Mouse (Mus musculus): Measurements from ENCODE around the gene Ftcd. TPM values are rescaled to one million over a fixed set of nuclear protein-coding genes. Genes with fewer than 3 reads are reported as not detected.

The Ftcd gene
- polyA plus RNA-seq, 1 experiment, result 4.0 TPM

DNA sequence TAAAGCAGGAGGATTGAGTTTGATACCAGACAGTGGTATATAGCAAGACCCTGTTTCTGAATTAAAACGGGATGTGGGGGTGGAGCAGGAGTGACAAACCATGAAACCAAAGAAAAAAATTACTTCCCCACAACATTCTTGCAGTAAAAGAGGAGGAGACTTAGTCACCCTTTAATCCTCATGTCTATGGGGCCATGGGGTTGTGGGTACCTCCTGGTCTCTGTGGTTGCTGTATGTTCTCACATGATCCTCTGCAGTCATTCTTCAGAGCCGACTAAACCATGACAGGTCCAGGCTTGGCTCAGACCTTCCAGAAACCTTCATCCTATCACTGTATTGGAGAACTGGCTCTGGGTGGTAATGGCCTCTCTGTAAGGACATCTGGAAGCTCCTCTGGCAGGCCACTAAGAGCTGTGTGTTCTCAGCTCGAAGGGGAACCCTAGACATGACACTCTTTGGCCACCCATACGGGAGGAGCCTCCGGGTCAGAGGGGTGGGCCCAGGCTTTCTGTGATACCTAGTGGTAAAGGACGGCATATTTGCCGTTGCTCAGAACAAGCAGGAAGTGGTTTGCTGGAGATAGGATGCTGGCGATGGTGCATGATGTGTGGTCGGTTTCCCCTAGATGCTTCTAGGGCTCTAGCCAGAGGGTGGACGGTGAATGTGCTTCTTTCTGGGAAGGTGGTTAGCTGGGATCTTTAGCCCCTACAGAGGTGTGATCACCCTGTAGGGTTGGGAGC lies 32.6 kb upstream of the Ftcd start:
- 89% methylated on average over 10 of the region's 10 CpGs for WGBS
- Histone ChIP-seq H3K36me3 (ENCODE audit: control insufficient read depth, insufficient read depth, low read length) (no peaks in the 10 kb centered on the region; the same call in 1 of the 2 replicates), H3K4me3 (ENCODE audit: insufficient read depth, low read depth, low read length) (no peak overlapping the region), H3K27me3 (replicated peaks; ENCODE audit: control insufficient read depth, insufficient read depth, low read length) (no peaks in the 10 kb centered on the region), H3K27ac (ENCODE audit: insufficient read depth, low read depth, low read length) (no peak overlapping the region), H3K4me1 (ENCODE audit: control insufficient read depth, insufficient read depth, low read length) (no peaks in the 10 kb centered on the region)
- TF ChIP-seq CTCF (conservative IDR thresholded peaks at IDR 0.05; ENCODE audit: insufficient read depth, insufficient read length, low read depth, low read length), result no peak
- no peak for TF ChIP-seq POLR2A (IDR thresholded peaks at IDR 0.05; ENCODE audit: low read depth, low read length)
- no peak for DNase-seq

- no peak overlapping the region for H3K4me3 ChIP-seq (ENCODE audit: insufficient read depth, low read depth, low read length)
- no peak overlapping the region for H3K27ac ChIP-seq (ENCODE audit: insufficient read depth, low read depth, low read length)
- H3K27me3 ChIP-seq (replicated peaks; ENCODE audit: control insufficient read depth, insufficient read depth, low read length), result no peaks in the 10 kb centered on the region
- no peaks in the 10 kb centered on the region for H3K36me3 ChIP-seq (ENCODE audit: control insufficient read depth, insufficient read depth, low read length)
- DNase-seq, result peak; percentile 42
- TF ChIP-seq POLR2A (IDR thresholded peaks at IDR 0.05; ENCODE audit: low read depth, low read length) (no peak), CTCF (conservative IDR thresholded peaks at IDR 0.05; ENCODE audit: insufficient read depth, insufficient read length, low read depth, low read length) (no peak)
- H3K4me1 ChIP-seq (ENCODE audit: control insufficient read depth, insufficient read depth, low read length), result no peaks in the 10 kb centered on the region
- WGBS, result 35% methylated on average over 8 of the region's 8 CpGs
Observed at GRCm38 (mm10) chr10:76546566-76546965, 28.9 kb upstream of the Ftcd start.

- Histone ChIP-seq H3K27ac (ENCODE audit: insufficient read depth, low read depth, low read length) (no peak overlapping the region), H3K27me3 (replicated peaks; ENCODE audit: control insufficient read depth, insufficient read depth, low read length) (no peaks in the 10 kb centered on the region), H3K36me3 (ENCODE audit: control insufficient read depth, insufficient read depth, low read length) (no peaks in the 10 kb centered on the region), H3K4me3 (ENCODE audit: insufficient read depth, low read depth, low read length) (no peak overlapping the region), H3K4me1 (ENCODE audit: control insufficient read depth, insufficient read depth, low read length) (no peaks in the 10 kb centered on the region)
- TF ChIP-seq CTCF (conservative IDR thresholded peaks at IDR 0.05; ENCODE audit: insufficient read depth, insufficient read length, low read depth, low read length) (no peak), POLR2A (IDR thresholded peaks at IDR 0.05; ENCODE audit: low read depth, low read length) (no peak)
- no peak for DNase-seq
- WGBS, result 82% methylated on average over 8 of the region's 8 CpGs
Observed at GRCm38 (mm10) chr10:76548218-76548617, 27.2 kb upstream of the Ftcd start.

- Histone ChIP-seq H3K4me3 (ENCODE audit: insufficient read depth, low read depth, low read length) (no peak overlapping the region), H3K27ac (ENCODE audit: insufficient read depth, low read depth, low read length) (no peak overlapping the region), H3K36me3 (ENCODE audit: control insufficient read depth, insufficient read depth, low read length) (no peaks in the 10 kb centered on the region), H3K4me1 (ENCODE audit: control insufficient read depth, insufficient read depth, low read length) (no peaks in the 10 kb centered on the region), H3K27me3 (replicated peaks; ENCODE audit: control insufficient read depth, insufficient read depth, low read length) (no peaks in the 10 kb centered on the region)
- WGBS, result 90% methylated on average over 5 of the region's 5 CpGs
- peak; percentile 17 for DNase-seq
- TF ChIP-seq CTCF (conservative IDR thresholded peaks at IDR 0.05; ENCODE audit: insufficient read depth, insufficient read length, low read depth, low read length) (peak; percentile 52), POLR2A (IDR thresholded peaks at IDR 0.05; ENCODE audit: low read depth, low read length) (no peak)
Observed at GRCm38 (mm10) chr10:76550458-76550857, 25.0 kb upstream of the Ftcd start.

DNA sequence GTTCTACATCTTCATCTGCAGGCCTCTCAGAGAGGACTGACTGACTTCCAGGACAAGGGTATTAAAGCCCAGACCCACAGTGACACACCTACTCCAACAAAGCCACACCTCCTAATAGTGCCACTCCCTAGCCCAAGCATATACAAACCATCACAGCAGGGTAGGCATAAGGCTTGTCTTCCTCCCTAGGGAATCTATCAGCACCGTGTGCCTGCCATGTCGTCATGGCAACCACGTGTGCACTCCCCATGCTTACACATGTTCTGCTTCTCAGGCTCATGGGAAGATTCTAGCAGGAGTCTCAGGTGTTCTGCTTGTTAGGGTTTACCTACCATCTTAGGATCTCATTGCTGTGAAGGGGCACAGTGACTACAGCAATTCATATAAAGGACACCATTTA lies 23.9 kb upstream of the Ftcd start:
- no peaks in the 10 kb centered on the region for H3K27me3 ChIP-seq (replicated peaks; ENCODE audit: control insufficient read depth, insufficient read depth, low read length)
- no peak overlapping the region for H3K27ac ChIP-seq (ENCODE audit: insufficient read depth, low read depth, low read length)
- H3K36me3 ChIP-seq (ENCODE audit: control insufficient read depth, insufficient read depth, low read length), result no peaks in the 10 kb centered on the region
- WGBS, result 81% methylated on average over 3 of the region's 3 CpGs
- no peak for DNase-seq
- no peak overlapping the region for H3K4me3 ChIP-seq (ENCODE audit: insufficient read depth, low read depth, low read length)
- TF ChIP-seq CTCF (conservative IDR thresholded peaks at IDR 0.05; ENCODE audit: insufficient read depth, insufficient read length, low read depth, low read length), result no peak
- no peak for TF ChIP-seq POLR2A (IDR thresholded peaks at IDR 0.05; ENCODE audit: low read depth, low read length)
- H3K4me1 ChIP-seq (ENCODE audit: control insufficient read depth, insufficient read depth, low read length), result no peaks in the 10 kb centered on the region

DNA sequence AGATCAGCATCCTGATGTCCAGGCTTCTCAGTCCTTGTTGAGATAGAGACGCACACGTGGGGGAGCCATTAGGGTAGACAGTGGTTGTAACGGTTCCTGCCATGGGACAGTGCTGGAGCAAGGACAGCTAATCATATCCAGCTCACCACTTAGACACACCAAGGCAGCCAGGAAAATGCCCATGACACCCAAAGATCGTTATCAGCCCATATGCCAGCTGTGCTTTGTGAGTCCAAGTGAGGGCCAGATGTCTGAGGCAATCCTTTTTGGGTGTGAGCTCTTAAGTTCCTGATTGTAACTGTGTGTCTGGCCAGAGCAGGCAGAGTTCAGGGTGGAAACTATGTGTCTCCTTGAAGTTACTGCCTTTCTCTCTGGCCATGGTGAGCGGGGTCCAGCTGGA lies 21.4 kb upstream of the Ftcd start:
- H3K27ac ChIP-seq (ENCODE audit: insufficient read depth, low read depth, low read length), result no peak overlapping the region
- H3K4me1 ChIP-seq (ENCODE audit: control insufficient read depth, insufficient read depth, low read length), result no peaks in the 10 kb centered on the region
- TF ChIP-seq POLR2A (IDR thresholded peaks at IDR 0.05; ENCODE audit: low read depth, low read length), result no peak
- no peaks in the 10 kb centered on the region for H3K27me3 ChIP-seq (replicated peaks; ENCODE audit: control insufficient read depth, insufficient read depth, low read length)
- no peak for DNase-seq
- WGBS, result 91% methylated on average over 5 of the region's 5 CpGs
- no peaks in the 10 kb centered on the region for H3K36me3 ChIP-seq (ENCODE audit: control insufficient read depth, insufficient read depth, low read length)
- no peak overlapping the region for H3K4me3 ChIP-seq (ENCODE audit: insufficient read depth, low read depth, low read length)

- 92% methylated on average over 10 of the region's 10 CpGs for WGBS
Observed at GRCm38 (mm10) chr10:76561972-76562371, 13.5 kb upstream of the Ftcd start, which contains the start of gene Spatc1l. Gene Spatc1l (plus strand): TSS chr10:76562272.

More at GRCm38 (mm10) chr10:76561972-76562371, 13.5 kb upstream of the Ftcd start, which contains the start of gene Spatc1l:
- Histone ChIP-seq H3K4me1 (ENCODE audit: control insufficient read depth, insufficient read depth, low read length) (no peaks in the 10 kb centered on the region), H3K27me3 (replicated peaks; ENCODE audit: control insufficient read depth, insufficient read depth, low read length) (no peaks in the 10 kb centered on the region), H3K27ac (ENCODE audit: insufficient read depth, low read depth, low read length) (no peak within 1 kb of the TSS), H3K4me3 (ENCODE audit: insufficient read depth, low read depth, low read length) (no peak within 1 kb of the TSS), H3K36me3 (ENCODE audit: control insufficient read depth, insufficient read depth, low read length) (no peaks in the 10 kb centered on the region)
- no peak for TF ChIP-seq POLR2A (IDR thresholded peaks at IDR 0.05; ENCODE audit: low read depth, low read length)
- no peak for TF ChIP-seq CTCF (conservative IDR thresholded peaks at IDR 0.05; ENCODE audit: insufficient read depth, insufficient read length, low read depth, low read length)
- DNase-seq, result no peak

All from kidney, adult 2 months (tissue).